Mouse (Mus musculus): ENCODE results near the gene Gm10300. TPM values are rescaled to one million over a fixed set of nuclear protein-coding genes. Genes with fewer than 3 reads are reported as not detected.

The Gm10300 gene
- not detected in 2 replicates for polyA plus RNA-seq (2015; fragmentation: Nextera tagmentation; extraction: Ambion mirVana)

GRCm38 (mm10) chr4:132074077-132074932, at the start of gene Gm10300:
Gene Gm10300 (plus strand): TSS chr4:132074697.
- Histone ChIP-seq H3K4me1 (replicated peaks) (peaks cover 25% of the 10 kb centered on the region), H3K27ac (no peak within 1 kb of the TSS), H3K9me3 (no peaks in the 10 kb centered on the region), H3K4me2 (replicated peaks) (peak within 1 kb of the TSS; percentile 100), H3K9ac (replicated peaks) (peak within 1 kb of the TSS; percentile 73), H3K4me3 (replicated peaks) (peak within 1 kb of the TSS; percentile 69), H3K27me3 (peaks cover 40% of the 10 kb centered on the region), H3K36me3 (no peaks in the 10 kb centered on the region)
- WGBS, result under 1% methylated on average over 42 of the region's 42 CpGs
- peak; percentile 59 for ATAC-seq

- 78% methylated on average over 2 of the region's 2 CpGs for WGBS
- Histone ChIP-seq H3K4me3 (replicated peaks) (no peak overlapping the region), H3K36me3 (no peaks in the 10 kb centered on the region), H3K27ac (peak overlapping the region; percentile 39; the same call in 1 of the 2 replicates), H3K27me3 (no peaks in the 10 kb centered on the region), H3K9me3 (no peaks in the 10 kb centered on the region), H3K4me2 (replicated peaks) (no peak overlapping the region), H3K9ac (replicated peaks) (no peak overlapping the region), H3K4me1 (replicated peaks) (peaks cover 20% of the 10 kb centered on the region)
- no peak for ATAC-seq
Measured at GRCm38 (mm10) chr4:132025264-132025663, 49.2 kb upstream of the Gm10300 start.

GRCm38 (mm10) chr4:132025738-132026527, 48.6 kb upstream of the Gm10300 start:
- peak overlapping the region; percentile 39; the same call in 1 of the 2 replicates for H3K27ac ChIP-seq
- no peaks in the 10 kb centered on the region for H3K9me3 ChIP-seq
- peak; percentile 34; the same call in 1 of the 2 replicates for ATAC-seq
- no peak overlapping the region for H3K9ac ChIP-seq (replicated peaks)
- no peaks in the 10 kb centered on the region for H3K36me3 ChIP-seq
- no peaks in the 10 kb centered on the region for H3K27me3 ChIP-seq
- no peak overlapping the region for H3K4me2 ChIP-seq (replicated peaks)
- H3K4me3 ChIP-seq (replicated peaks), result no peak overlapping the region
- peaks cover 22% of the 10 kb centered on the region for H3K4me1 ChIP-seq (replicated peaks)
- 26% methylated on average over 5 of the region's 5 CpGs for WGBS

- no peaks in the 10 kb centered on the region for H3K27me3 ChIP-seq
- H3K4me2 ChIP-seq (replicated peaks), result no peak overlapping the region
- 90% methylated on average over 6 of the region's 6 CpGs for WGBS
- no peaks in the 10 kb centered on the region for H3K9me3 ChIP-seq
- H3K36me3 ChIP-seq, result no peaks in the 10 kb centered on the region
- H3K4me1 ChIP-seq (replicated peaks), result peaks cover 33% of the 10 kb centered on the region
- no peak for ATAC-seq
- H3K4me3 ChIP-seq (replicated peaks), result no peak overlapping the region
- H3K27ac ChIP-seq, result no peak overlapping the region
- H3K9ac ChIP-seq (replicated peaks), result no peak overlapping the region
Measured at GRCm38 (mm10) chr4:132027167-132027566, 47.3 kb upstream of the Gm10300 start.

- H3K4me3 ChIP-seq (replicated peaks), result no peak overlapping the region
- no peaks in the 10 kb centered on the region for H3K9me3 ChIP-seq
- H3K27me3 ChIP-seq, result no peaks in the 10 kb centered on the region
- peaks cover 35% of the 10 kb centered on the region for H3K4me1 ChIP-seq (replicated peaks)
- no peak overlapping the region for H3K4me2 ChIP-seq (replicated peaks)
- 100% methylated on average over 1 of the region's 1 CpGs for WGBS
- no peak for ATAC-seq
- H3K9ac ChIP-seq (replicated peaks), result no peak overlapping the region
- no peak overlapping the region for H3K27ac ChIP-seq
- no peaks in the 10 kb centered on the region for H3K36me3 ChIP-seq
Measured at GRCm38 (mm10) chr4:132027806-132028205, 46.7 kb upstream of the Gm10300 start.

- no peak overlapping the region for H3K4me3 ChIP-seq (replicated peaks)
Measured at GRCm38 (mm10) chr4:132029851-132030741, 44.4 kb upstream of the Gm10300 start.

GRCm38 (mm10) chr4:132033183-132033582, 41.3 kb upstream of the Gm10300 start:
- H3K27me3 ChIP-seq, result no peaks in the 10 kb centered on the region
- H3K4me3 ChIP-seq (replicated peaks), result no peak overlapping the region
- H3K4me1 ChIP-seq (replicated peaks), result peaks cover 56% of the 10 kb centered on the region
- ATAC-seq, result no peak
- H3K4me2 ChIP-seq (replicated peaks), result no peak overlapping the region
- no peaks in the 10 kb centered on the region for H3K36me3 ChIP-seq
- no peak overlapping the region for H3K9ac ChIP-seq (replicated peaks)
- WGBS, result 89% methylated on average over 1 of the region's 1 CpGs
- no peak overlapping the region for H3K27ac ChIP-seq
- no peaks in the 10 kb centered on the region for H3K9me3 ChIP-seq

More at GRCm38 (mm10) chr4:132029851-132030741, 44.4 kb upstream of the Gm10300 start:
- WGBS, result 67% methylated on average over 10 of the region's 10 CpGs
- Histone ChIP-seq H3K27ac (no peak overlapping the region), H3K27me3 (no peaks in the 10 kb centered on the region), H3K36me3 (no peaks in the 10 kb centered on the region), H3K9me3 (no peaks in the 10 kb centered on the region), H3K9ac (replicated peaks) (0 out of 2 replicates have a peak overlapping the region, but pooled peaks have one; percentile 26), H3K4me2 (replicated peaks) (no peak overlapping the region), H3K4me1 (replicated peaks) (peaks cover 43% of the 10 kb centered on the region)
- no peak for ATAC-seq

- Histone ChIP-seq H3K9me3 (no peaks in the 10 kb centered on the region), H3K36me3 (no peaks in the 10 kb centered on the region), H3K9ac (replicated peaks) (no peak overlapping the region), H3K4me3 (replicated peaks) (no peak overlapping the region), H3K4me2 (replicated peaks) (no peak overlapping the region), H3K27ac (peak overlapping the region; percentile 76), H3K27me3 (no peaks in the 10 kb centered on the region), H3K4me1 (replicated peaks) (peaks cover 65% of the 10 kb centered on the region)
- 8% methylated on average over 2 of the region's 2 CpGs for WGBS
- ATAC-seq, result peak; percentile 58; the same call in 1 of the 2 replicates
Measured at GRCm38 (mm10) chr4:132034242-132034641, 40.3 kb upstream of the Gm10300 start.

GRCm38 (mm10) chr4:132037137-132037536, 37.4 kb upstream of the Gm10300 start:
- 87% methylated on average over 5 of the region's 5 CpGs for WGBS
- H3K36me3 ChIP-seq, result no peaks in the 10 kb centered on the region
- H3K9ac ChIP-seq (replicated peaks), result no peak overlapping the region
- H3K27ac ChIP-seq, result no peak overlapping the region
- ATAC-seq, result no peak
- no peaks in the 10 kb centered on the region for H3K27me3 ChIP-seq
- no peaks in the 10 kb centered on the region for H3K9me3 ChIP-seq
- H3K4me1 ChIP-seq (replicated peaks), result peaks cover 62% of the 10 kb centered on the region
- H3K4me3 ChIP-seq (replicated peaks), result no peak overlapping the region
- H3K4me2 ChIP-seq (replicated peaks), result no peak overlapping the region

GRCm38 (mm10) chr4:132037991-132038390, 36.5 kb upstream of the Gm10300 start:
- Histone ChIP-seq H3K9me3 (no peaks in the 10 kb centered on the region), H3K4me1 (replicated peaks) (peaks cover 66% of the 10 kb centered on the region), H3K9ac (replicated peaks) (no peak overlapping the region), H3K36me3 (no peaks in the 10 kb centered on the region), H3K27me3 (no peaks in the 10 kb centered on the region), H3K4me3 (replicated peaks) (no peak overlapping the region), H3K27ac (no peak overlapping the region), H3K4me2 (replicated peaks) (no peak overlapping the region)
- WGBS, result 53% methylated on average over 7 of the region's 7 CpGs
- ATAC-seq, result no peak

GRCm38 (mm10) chr4:132038809-132039208, 35.7 kb upstream of the Gm10300 start:
- no peaks in the 10 kb centered on the region for H3K36me3 ChIP-seq
- H3K9me3 ChIP-seq, result no peaks in the 10 kb centered on the region
- peaks cover 64% of the 10 kb centered on the region for H3K4me1 ChIP-seq (replicated peaks)
- H3K4me3 ChIP-seq (replicated peaks), result no peak overlapping the region
- 77% methylated on average over 2 of the region's 2 CpGs for WGBS
- H3K4me2 ChIP-seq (replicated peaks), result no peak overlapping the region
- ATAC-seq, result no peak
- H3K27ac ChIP-seq, result peak overlapping the region; percentile 1; the same call in 1 of the 2 replicates
- H3K9ac ChIP-seq (replicated peaks), result no peak overlapping the region
- H3K27me3 ChIP-seq, result no peaks in the 10 kb centered on the region
